ENCODE assay signal across 28 mouse cellular contexts in the genomic region with DNA sequence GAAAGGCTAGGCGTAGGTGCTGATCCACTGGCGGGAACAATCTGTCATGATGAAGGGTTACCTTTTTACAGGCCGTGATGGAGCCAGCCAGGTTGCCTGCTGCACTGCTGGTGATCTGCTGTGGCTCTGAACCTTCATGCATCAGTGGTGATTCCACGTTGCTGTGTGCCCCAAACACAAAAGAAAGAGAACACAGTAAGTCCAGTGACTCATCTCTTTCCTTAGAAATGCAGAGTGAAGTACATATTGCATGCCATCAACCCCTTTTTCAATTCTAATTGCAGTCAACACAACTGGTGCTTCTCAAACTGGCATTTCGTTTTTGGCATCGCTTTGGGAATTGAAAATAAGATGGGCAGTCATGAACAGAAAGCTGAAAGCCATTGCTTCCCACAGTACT. TPM values are rescaled to one million over a fixed set of nuclear protein-coding genes. Genes with fewer than 3 reads are reported as not detected.
DNase-seq lines count a peak whose midpoint lies in the region; ATAC-seq and TF ChIP-seq lines count a peak whose summit lies in the region.
"Had no signal": no experiment of that assay in that cellular context is flagged by ENCODE, and none has a peak within 500 bp of the region (broad histone marks: within the 10 kb centered on the region; RNA-seq: fewer than 3 reads in every experiment).

No protein-coding gene starts in this region.

- no peak overlapping the region for H3K27ac ChIP-seq in forebrain, postnatal 0 days (ENCODE audit: low read depth, low read length)
- no peak overlapping the region for H3K27ac ChIP-seq in forebrain, embryonic 10.5 days
- H3K27ac ChIP-seq: embryonic facial prominence, embryonic 12.5 days; forebrain, embryonic 15.5 days; liver, embryonic 14.5 days; stomach, embryonic 15.5 days had no signal

- H3K9me3 ChIP-seq in forebrain, postnatal 0 days (ENCODE audit: low read length), result no peaks in the 10 kb centered on the region
- H3K9me3 ChIP-seq in forebrain, embryonic 10.5 days, result no peaks in the 10 kb centered on the region
- H3K9me3 ChIP-seq: embryonic facial prominence, embryonic 12.5 days; forebrain, embryonic 15.5 days; stomach, embryonic 15.5 days had no signal

- no peaks in the 10 kb centered on the region for H3K36me3 ChIP-seq in forebrain, postnatal 0 days (ENCODE audit: insufficient read depth)
- H3K36me3 ChIP-seq in forebrain, embryonic 10.5 days (replicated peaks), result no peaks in the 10 kb centered on the region
- H3K36me3 ChIP-seq: embryonic facial prominence, embryonic 12.5 days; forebrain, embryonic 15.5 days; G1E; stomach, embryonic 15.5 days had no signal

- DNase-seq in forebrain, postnatal 0 days, result peak; percentile 56
- DNase-seq in forebrain, embryonic 10.5 days (ENCODE audit: extremely low spot score, low spot score), result no peak
- DNase-seq in R1 (ENCODE audit: low read depth, low spot score), result peak; percentile 2
- DNase-seq in cerebellum, adult 18-20 months, result peak; percentile 56 to 59
- DNase-seq in cerebellum, postnatal 10 days, result peak; percentile 36 to 60
- DNase-seq in lung, postnatal 10 days, result no peak
- DNase-seq in natural killer cell, adult 2 months (ENCODE audit: low spot score in 2 of 2), result no peak
- DNase-seq: adrenal gland, postnatal 25 days; embryo, embryonic 11 days; gastrocnemius, postnatal 10 days; kidney, adult 18-20 months; kidney, postnatal 36 days; layer of hippocampus, postnatal 36 days; liver; lung, adult 2 months; lung, postnatal 4 days; midbrain, embryonic 14.5 days; right cerebral cortex, postnatal 25 days; thymus, postnatal 14 days had no signal

- H3K9ac ChIP-seq in forebrain, postnatal 0 days, result no peak overlapping the region
- H3K9ac ChIP-seq: embryonic facial prominence, embryonic 12.5 days; forebrain, embryonic 15.5 days; liver, embryonic 14.5 days; stomach, embryonic 15.5 days had no signal

- no peaks in the 10 kb centered on the region for H3K27me3 ChIP-seq in forebrain, postnatal 0 days (ENCODE audit: insufficient read depth, low read length)
- no peaks in the 10 kb centered on the region for H3K27me3 ChIP-seq in forebrain, embryonic 10.5 days (ENCODE audit: poor library complexity, severe bottlenecking)
- H3K27me3 ChIP-seq: embryonic facial prominence, embryonic 12.5 days; forebrain, embryonic 15.5 days; stomach, embryonic 15.5 days had no signal

- peak; percentile 23; the same call in 1 of the 2 replicates for ATAC-seq in forebrain, postnatal 0 days
- no peak for ATAC-seq in monocyte, adult 5-6 weeks (replicated peaks; ENCODE audit: insufficient number of reproducible peaks, low FRiP score, low TSS enrichment, poor library complexity, severe bottlenecking)
- ATAC-seq: forebrain, embryonic 15.5 days; hindbrain, embryonic 16.5 days had no signal

- no peak overlapping the region for H3K4me3 ChIP-seq in forebrain, postnatal 0 days (ENCODE audit: low read depth, low read length)
- no peak overlapping the region for H3K4me3 ChIP-seq in forebrain, embryonic 10.5 days
- H3K4me3 ChIP-seq: embryonic facial prominence, embryonic 12.5 days; forebrain, embryonic 15.5 days; stomach, embryonic 15.5 days had no signal

- H3K4me2 ChIP-seq in forebrain, postnatal 0 days (ENCODE audit: low read depth), result no peak overlapping the region
- H3K4me2 ChIP-seq: embryonic facial prominence, embryonic 12.5 days; forebrain, embryonic 15.5 days; stomach, embryonic 15.5 days had no signal

- H3K4me1 ChIP-seq in forebrain, postnatal 0 days (ENCODE audit: insufficient read depth), result peaks cover 3% of the 10 kb centered on the region; the same call in 1 of the 2 replicates
- H3K4me1 ChIP-seq in forebrain, embryonic 10.5 days, result no peaks in the 10 kb centered on the region
- H3K4me1 ChIP-seq: embryonic facial prominence, embryonic 12.5 days; stomach, embryonic 15.5 days had no signal

- no peak for TF ChIP-seq CTCF in forebrain, postnatal 0 days (IDR thresholded peaks at IDR 0.05; ENCODE audit: low read depth)

- WGBS in forebrain, postnatal 0 days, result 69% methylated on average over 6 of the region's 6 CpGs
- 81% methylated on average over 6 of the region's 6 CpGs for WGBS in forebrain, embryonic 10.5 days

RNA-seq across cellular contexts. Expression of a gene that starts 45.8 kb away (rescaled TPM):
- total RNA-seq in forebrain, postnatal 0 days (2014; rRNA removed), result 67.6 and 73.8 TPM in 2 replicates
- polyA plus RNA-seq in forebrain, postnatal 0 days (2015; fragmentation: Nextera tagmentation; extraction: Ambion mirVana), result 15.4 and 25.0 TPM in 2 replicates
- 0.22 and 0.34 TPM in 2 replicates for polyA plus RNA-seq in forebrain, embryonic 10.5 days (2016; fragmentation: Nextera tagmentation; extraction: Ambion mirVana)
- 0.43 TPM in 1 of 3 replicates, not detected in the others for total RNA-seq in monocyte, adult 5-6 weeks (2017)
- total RNA-seq: megakaryocyte-erythroid progenitor cell, adult 5-6 weeks; neutrophil, adult 5-6 weeks had no signal
- polyA plus RNA-seq: G1E had no signal

Comparison
In these comparisons a context has a peak if more than half of its experiments do, and no peak if none do; other contexts are left out.
1. DNase-seq: peak in forebrain, postnatal 0 days (single experiment), R1 (single experiment), cerebellum, adult 18-20 months (2 of 2) and cerebellum, postnatal 10 days (2 of 2); none in forebrain, embryonic 10.5 days (single experiment), lung, postnatal 10 days (single experiment) and natural killer cell, adult 2 months (0 of 2).
2. RNA of a gene that starts 45.8 kb away (total RNA-seq): 67.6 to 73.8 TPM in forebrain, postnatal 0 days; 0.43 TPM in monocyte, adult 5-6 weeks; every median in the first group is over 10 times any median in the second.